Mouse (Mus musculus): Measurements from ENCODE around the gene Map2k6.

DNA sequence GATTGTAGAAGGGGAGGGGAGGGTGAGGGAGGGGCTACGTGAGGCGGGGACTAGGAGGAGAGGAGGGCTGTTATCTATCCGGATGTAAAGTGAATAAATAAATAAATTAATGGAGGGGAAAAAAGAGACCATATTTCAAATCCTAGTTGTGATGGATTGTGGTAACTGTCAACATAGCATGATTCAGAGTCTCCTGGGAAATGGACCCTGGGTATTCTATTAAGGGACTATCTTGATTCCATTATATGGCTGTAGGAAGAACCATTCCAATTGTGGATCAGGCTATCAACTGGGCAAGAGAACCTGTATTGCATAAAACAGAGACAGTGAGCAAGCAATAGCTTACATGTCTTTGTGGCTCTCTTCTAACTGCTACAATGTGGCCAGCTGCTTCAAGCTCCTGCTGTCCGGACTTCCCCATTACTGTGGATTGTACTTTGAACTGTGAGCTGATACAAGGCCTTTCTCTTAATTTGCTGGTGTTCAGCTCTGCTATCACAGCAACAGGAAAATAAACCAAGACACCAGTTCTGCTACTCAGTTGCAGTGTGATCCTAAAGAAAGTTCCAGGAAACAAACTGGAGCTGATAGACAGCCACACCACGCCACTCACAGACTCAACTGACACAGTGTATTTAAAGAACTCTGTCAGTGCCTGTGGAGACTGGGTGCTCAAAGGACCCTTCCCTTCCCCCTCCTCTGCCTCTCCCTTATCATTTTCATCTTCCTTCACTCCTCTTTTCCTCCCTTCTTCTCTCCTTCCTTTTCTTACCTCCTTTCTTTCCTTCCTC, 77.6 kb downstream of the Map2k6 start:
- TF ChIP-seq CTCF (IDR thresholded peaks at IDR 0.05; ENCODE audit: low read depth) (no peak), EP300 (IDR thresholded peaks at IDR 0.05; ENCODE audit: low read depth) (no peak)

Measured in liver, postnatal 0 days (tissue).